ENCODE assay signal across 11 mouse cellular contexts in the genomic region with DNA sequence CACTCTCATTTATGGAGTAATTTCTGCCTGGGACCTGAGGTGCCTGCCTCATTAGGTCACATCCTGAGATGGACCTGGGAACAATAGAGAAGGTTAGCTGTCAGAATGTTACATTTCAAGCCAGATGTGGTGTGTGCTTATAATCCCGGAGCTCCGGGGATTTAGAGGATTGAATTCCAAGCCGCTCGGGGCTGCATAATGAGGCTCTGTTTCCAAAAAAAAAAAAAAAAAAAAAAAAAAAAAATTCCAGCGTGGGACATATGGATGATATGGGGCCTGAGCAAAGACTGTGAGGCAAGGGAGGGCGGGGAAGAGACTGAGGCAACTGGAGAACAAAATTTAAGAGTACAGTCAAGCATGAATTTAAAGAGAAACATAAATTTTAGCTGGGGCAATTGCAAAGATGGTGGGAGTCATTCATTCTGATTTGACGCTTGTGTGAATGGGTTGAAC. TPM values are rescaled to one million over a fixed set of nuclear protein-coding genes. Genes with fewer than 3 reads are reported as not detected.
DNase-seq lines count a peak whose midpoint lies in the region; ATAC-seq and TF ChIP-seq lines count a peak whose summit lies in the region.
"Had no signal": no experiment of that assay in that cellular context is flagged by ENCODE, and none has a peak within 500 bp of the region (broad histone marks: within the 10 kb centered on the region; RNA-seq: fewer than 3 reads in every experiment).

No protein-coding gene starts in this region.

- no peaks in the 10 kb centered on the region for H3K9me3 ChIP-seq in forebrain, embryonic 10.5 days
- no peaks in the 10 kb centered on the region for H3K9me3 ChIP-seq in forebrain, embryonic 16.5 days (ENCODE audit: control insufficient read depth, low read length)
- no peaks in the 10 kb centered on the region for H3K9me3 ChIP-seq in kidney, postnatal 0 days (replicated peaks; ENCODE audit: low read length)
- no peaks in the 10 kb centered on the region for H3K9me3 ChIP-seq in hindbrain, embryonic 14.5 days (ENCODE audit: control insufficient read depth, low read length)
- no peaks in the 10 kb centered on the region for H3K9me3 ChIP-seq in neural tube, embryonic 13.5 days
- H3K9me3 ChIP-seq: hindbrain, embryonic 15.5 days had no signal

- H3K4me3 ChIP-seq in forebrain, embryonic 10.5 days = no peak overlapping the region
- H3K4me3 ChIP-seq in forebrain, embryonic 16.5 days (replicated peaks; ENCODE audit: low read length) = no peak overlapping the region
- H3K4me3 ChIP-seq in kidney, postnatal 0 days (replicated peaks; ENCODE audit: low read depth, low read length) = no peak overlapping the region
- no peak overlapping the region for H3K4me3 ChIP-seq in hindbrain, embryonic 14.5 days (replicated peaks; ENCODE audit: low read length)
- H3K4me3 ChIP-seq in neural tube, embryonic 13.5 days = no peak overlapping the region
- H3K4me3 ChIP-seq: hindbrain, embryonic 15.5 days had no signal

- peak overlapping the region; percentile 83 for H3K27ac ChIP-seq in forebrain, embryonic 10.5 days
- H3K27ac ChIP-seq in forebrain, embryonic 16.5 days (ENCODE audit: low read length) = no peak overlapping the region
- peak overlapping the region; percentile 42; the same call in 1 of the 2 replicates for H3K27ac ChIP-seq in kidney, postnatal 0 days
- H3K27ac ChIP-seq in hindbrain, embryonic 14.5 days = 0 out of 2 replicates have a peak overlapping the region, but pooled peaks have one; percentile 6
- H3K27ac ChIP-seq in neural tube, embryonic 13.5 days (replicated peaks) = peak overlapping the region; percentile 72
- H3K27ac ChIP-seq: hindbrain, embryonic 15.5 days had no signal

- ATAC-seq in forebrain, embryonic 16.5 days = no peak
- ATAC-seq in kidney, postnatal 0 days (replicated peaks; ENCODE audit: low FRiP score, low read depth) = no peak
- no peak for ATAC-seq in hindbrain, embryonic 14.5 days (ENCODE audit: low FRiP score)
- peak; percentile 49; the same call in 1 of the 2 replicates for ATAC-seq in neural tube, embryonic 13.5 days (ENCODE audit: low read depth)

- WGBS in forebrain, embryonic 10.5 days = 18% methylated on average over 7 of the region's 7 CpGs
- 11% methylated on average over 7 of the region's 7 CpGs for WGBS in forebrain, embryonic 16.5 days
- WGBS in kidney, postnatal 0 days = 13% methylated on average over 7 of the region's 7 CpGs
- WGBS in hindbrain, embryonic 14.5 days = 17% methylated on average over 7 of the region's 7 CpGs
- WGBS in neural tube, embryonic 13.5 days = 12% methylated on average over 7 of the region's 7 CpGs

- H3K9ac ChIP-seq in forebrain, embryonic 16.5 days (replicated peaks; ENCODE audit: low read depth, low read length) = no peak overlapping the region
- H3K9ac ChIP-seq in kidney, postnatal 0 days (ENCODE audit: low read depth, low read length) = no peak overlapping the region
- H3K9ac ChIP-seq in hindbrain, embryonic 14.5 days = no peak overlapping the region
- no peak overlapping the region for H3K9ac ChIP-seq in neural tube, embryonic 13.5 days
- H3K9ac ChIP-seq: hindbrain, embryonic 15.5 days had no signal

- TF ChIP-seq CTCF in kidney, postnatal 0 days (IDR thresholded peaks at IDR 0.05; ENCODE audit: low read depth) = no peak

- H3K4me2 ChIP-seq in forebrain, embryonic 16.5 days (ENCODE audit: low read length) = no peak overlapping the region
- no peak overlapping the region for H3K4me2 ChIP-seq in kidney, postnatal 0 days (ENCODE audit: low read length)
- no peak overlapping the region for H3K4me2 ChIP-seq in hindbrain, embryonic 14.5 days (replicated peaks)
- H3K4me2 ChIP-seq in neural tube, embryonic 13.5 days = no peak overlapping the region
- H3K4me2 ChIP-seq: hindbrain, embryonic 15.5 days had no signal

- no peak for DNase-seq in forebrain, embryonic 10.5 days (ENCODE audit: extremely low spot score, low spot score)
- DNase-seq in kidney, postnatal 0 days (ENCODE audit: low spot score) = peak; percentile 83
- no peak for DNase-seq in kidney, adult 18-20 months
- no peak for DNase-seq in hindbrain, embryonic 14.5 days (ENCODE audit: low spot score)
- DNase-seq in left cerebral cortex, postnatal 25 days (ENCODE audit: low spot score in 2 of 2) = no peak
- DNase-seq in spleen, postnatal 14 days (ENCODE audit: low spot score in 2 of 2) = no peak
- DNase-seq: lung, adult 2 months had no signal

- intact Hi-C loops in left cerebral cortex, postnatal 25 days (cut with DNase I) = no loop called here

- peaks cover 52% of the 10 kb centered on the region for H3K4me1 ChIP-seq in forebrain, embryonic 10.5 days
- H3K4me1 ChIP-seq in forebrain, embryonic 16.5 days (replicated peaks; ENCODE audit: control insufficient read depth, insufficient read depth, low read length) = 0 out of 2 replicates have a peak, but pooled peaks cover 5% of the 10 kb centered on the region
- H3K4me1 ChIP-seq in kidney, postnatal 0 days (replicated peaks; ENCODE audit: insufficient read depth, low read length) = peaks cover 20% of the 10 kb centered on the region
- no peaks in the 10 kb centered on the region for H3K4me1 ChIP-seq in hindbrain, embryonic 14.5 days (replicated peaks; ENCODE audit: control insufficient read depth, insufficient read depth, low read length)
- peaks cover 35% of the 10 kb centered on the region for H3K4me1 ChIP-seq in neural tube, embryonic 13.5 days (replicated peaks)
- H3K4me1 ChIP-seq: hindbrain, embryonic 15.5 days had no signal

- H3K36me3 ChIP-seq in forebrain, embryonic 10.5 days (replicated peaks) = peaks cover 20% of the 10 kb centered on the region
- no peaks in the 10 kb centered on the region for H3K36me3 ChIP-seq in forebrain, embryonic 16.5 days (ENCODE audit: control insufficient read depth, insufficient read depth)
- no peaks in the 10 kb centered on the region for H3K36me3 ChIP-seq in kidney, postnatal 0 days (ENCODE audit: insufficient read depth, low read length)
- 0 out of 2 replicates have a peak, but pooled peaks cover 4% of the 10 kb centered on the region for H3K36me3 ChIP-seq in hindbrain, embryonic 14.5 days (replicated peaks; ENCODE audit: control insufficient read depth, insufficient read depth)
- H3K36me3 ChIP-seq in neural tube, embryonic 13.5 days = peaks cover 5% of the 10 kb centered on the region; the same call in 1 of the 2 replicates

- no peaks in the 10 kb centered on the region for H3K27me3 ChIP-seq in forebrain, embryonic 10.5 days (ENCODE audit: poor library complexity, severe bottlenecking)
- no peaks in the 10 kb centered on the region for H3K27me3 ChIP-seq in forebrain, embryonic 16.5 days (replicated peaks; ENCODE audit: control insufficient read depth, insufficient read depth, low read length)
- H3K27me3 ChIP-seq in kidney, postnatal 0 days (ENCODE audit: insufficient read depth, low read length) = no peaks in the 10 kb centered on the region
- H3K27me3 ChIP-seq in hindbrain, embryonic 14.5 days (ENCODE audit: control insufficient read depth, insufficient read depth, low read length) = no peaks in the 10 kb centered on the region
- no peaks in the 10 kb centered on the region for H3K27me3 ChIP-seq in neural tube, embryonic 13.5 days
- H3K27me3 ChIP-seq: hindbrain, embryonic 15.5 days had no signal

RNA-seq across cellular contexts. Expression of gene Coa7, which starts 16.7 kb away (rescaled TPM):
- polyA plus RNA-seq in forebrain, embryonic 10.5 days (2016; fragmentation: Nextera tagmentation; extraction: Ambion mirVana) = 73.6 and 79.3 TPM in 2 replicates
- polyA plus RNA-seq in forebrain, embryonic 16.5 days (2015; fragmentation: Nextera tagmentation; extraction: Ambion mirVana) = 56.7 and 58.5 TPM in 2 replicates
- 66.6 and 66.8 TPM in 2 replicates for polyA plus RNA-seq in kidney, postnatal 0 days (2015; fragmentation: Nextera tagmentation; extraction: Ambion mirVana)
- 43.8 and 47.9 TPM in 2 replicates for polyA plus RNA-seq in hindbrain, embryonic 14.5 days (2014; fragmentation: Nextera tagmentation; extraction: Ambion mirVana)
- polyA plus RNA-seq in neural tube, embryonic 13.5 days (2015; fragmentation: Nextera tagmentation; extraction: Ambion mirVana) = 43.2 and 46.8 TPM in 2 replicates
- 10 to 100 TPM; 26.5 to 29.6 TPM for total RNA-seq in left cerebral cortex, postnatal 25 days (2021)

RNA-seq across cellular contexts. Expression of gene Shisal2a, which starts 38.5 kb away (rescaled TPM):
- polyA plus RNA-seq in forebrain, embryonic 10.5 days (2016; fragmentation: Nextera tagmentation; extraction: Ambion mirVana) = 1.7 and 1.8 TPM in 2 replicates
- polyA plus RNA-seq in forebrain, embryonic 16.5 days (2015; fragmentation: Nextera tagmentation; extraction: Ambion mirVana) = 1.7 and 2.7 TPM in 2 replicates
- polyA plus RNA-seq in kidney, postnatal 0 days (2015; fragmentation: Nextera tagmentation; extraction: Ambion mirVana) = 0.66 and 0.70 TPM in 2 replicates
- 5.5 and 7.6 TPM in 2 replicates for polyA plus RNA-seq in hindbrain, embryonic 14.5 days (2014; fragmentation: Nextera tagmentation; extraction: Ambion mirVana)
- polyA plus RNA-seq in neural tube, embryonic 13.5 days (2015; fragmentation: Nextera tagmentation; extraction: Ambion mirVana) = 4.0 and 4.1 TPM in 2 replicates
- not detected for total RNA-seq in left cerebral cortex, postnatal 25 days (2021)
- total RNA-seq: layer of hippocampus, postnatal 14 days had no signal

RNA-seq across cellular contexts. Expression of gene Zyg11b, which starts 43.8 kb away (rescaled TPM):
- 13.5 and 13.9 TPM in 2 replicates for polyA plus RNA-seq in forebrain, embryonic 10.5 days (2016; fragmentation: Nextera tagmentation; extraction: Ambion mirVana)
- 37.3 and 37.6 TPM in 2 replicates for polyA plus RNA-seq in forebrain, embryonic 16.5 days (2015; fragmentation: Nextera tagmentation; extraction: Ambion mirVana)
- polyA plus RNA-seq in kidney, postnatal 0 days (2015; fragmentation: Nextera tagmentation; extraction: Ambion mirVana) = 7.4 and 7.5 TPM in 2 replicates
- 45.3 and 46.0 TPM in 2 replicates for polyA plus RNA-seq in hindbrain, embryonic 14.5 days (2014; fragmentation: Nextera tagmentation; extraction: Ambion mirVana)
- polyA plus RNA-seq in neural tube, embryonic 13.5 days (2015; fragmentation: Nextera tagmentation; extraction: Ambion mirVana) = 23.1 and 25.3 TPM in 2 replicates
- total RNA-seq in left cerebral cortex, postnatal 25 days (2021) = 100 to 1,000 TPM; 107 TPM
